Mouse (Mus musculus): Measurements from ENCODE around the gene Ppp3ca.

DNA sequence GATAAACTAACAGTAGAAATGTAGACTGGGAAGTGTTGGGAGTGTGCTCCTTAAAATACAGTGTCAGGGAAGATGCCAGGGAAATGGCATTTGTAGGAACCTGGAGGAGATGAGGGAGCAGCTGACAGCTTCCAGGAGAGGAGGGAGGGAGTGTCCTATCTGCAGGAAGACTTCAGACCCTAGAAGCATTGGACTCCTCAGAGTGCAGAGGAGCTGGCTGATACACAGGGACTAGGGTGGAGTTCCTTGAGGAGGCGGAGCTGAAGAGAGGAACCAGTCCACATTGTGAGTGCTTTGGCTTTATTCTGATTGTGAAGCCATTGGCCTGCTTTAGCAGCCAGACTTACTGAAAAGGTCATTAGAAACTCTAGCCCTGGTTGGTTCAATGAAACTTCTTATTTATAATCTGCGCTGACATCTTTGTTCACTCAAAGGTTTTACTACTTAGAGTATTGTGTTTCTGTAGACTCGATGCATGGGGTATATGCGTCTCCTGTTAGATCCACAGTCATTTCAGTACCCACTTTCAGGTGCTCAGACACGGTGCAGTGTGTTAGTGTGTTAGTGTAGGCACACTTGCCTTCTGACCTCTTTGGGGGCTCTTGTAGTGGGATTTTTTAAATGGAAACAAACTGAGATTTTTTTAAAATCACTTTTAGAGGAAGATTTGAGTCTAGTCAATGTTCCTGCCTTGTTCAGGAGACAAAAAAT is 99.0 kb downstream of the Ppp3ca start:
- TF ChIP-seq CTCF (IDR thresholded peaks at IDR 0.05; ENCODE audit: control insufficient read depth, insufficient read depth, insufficient replicate concordance, low read depth, low read length): no peak
- no peak for TF ChIP-seq POLR2A (IDR thresholded peaks at IDR 0.05; ENCODE audit: control insufficient read depth, low read depth, low read length)
